Mouse (Mus musculus): Measurements from ENCODE around the gene Pigt. TPM values are rescaled to one million over a fixed set of nuclear protein-coding genes. Genes with fewer than 3 reads are reported as not detected.

Gene Pigt
- polyA plus RNA-seq, 1 experiment: 39.1 TPM

GRCm38 (mm10) chr2:164519171-164519526 lies 21.8 kb downstream of the Pigt start:
- WGBS: 59% methylated on average over 6 of the region's 6 CpGs
- H3K4me3 ChIP-seq (replicated peaks; ENCODE audit: control insufficient read depth, low read depth, low read length): no peak overlapping the region
- no peak for TF ChIP-seq CTCF (IDR thresholded peaks at IDR 0.05; ENCODE audit: control insufficient read depth, insufficient read depth, low read length)
- no peak for TF ChIP-seq POLR2A (IDR thresholded peaks at IDR 0.05; ENCODE audit: borderline replicate concordance, control insufficient read depth, low read depth, low read length)
- peaks cover 7% of the 10 kb centered on the region; the same call in 1 of the 2 replicates for H3K4me1 ChIP-seq (ENCODE audit: control insufficient read depth, insufficient read depth, low read length)
- no peak overlapping the region for H3K27ac ChIP-seq (ENCODE audit: control insufficient read depth, insufficient read depth, low read depth, low read length, poor library complexity)

- WGBS: 4% methylated on average over 3 of the region's 3 CpGs
Measured at GRCm38 (mm10) chr2:164520782-164521181, 23.5 kb downstream of the Pigt start.

GRCm38 (mm10) chr2:164521841-164522240 lies 24.5 kb downstream of the Pigt start:
- WGBS: under 1% methylated on average over 11 of the region's 11 CpGs
- Histone ChIP-seq H3K4me3 (replicated peaks; ENCODE audit: control insufficient read depth, low read depth, low read length) (no peak overlapping the region), H3K27ac (ENCODE audit: control insufficient read depth, insufficient read depth, low read depth, low read length, poor library complexity) (peak overlapping the region; percentile 85), H3K4me1 (ENCODE audit: control insufficient read depth, insufficient read depth, low read length) (peaks cover 10% of the 10 kb centered on the region; the same call in 1 of the 2 replicates)
- TF ChIP-seq POLR2A (IDR thresholded peaks at IDR 0.05; ENCODE audit: borderline replicate concordance, control insufficient read depth, low read depth, low read length) (no peak), CTCF (IDR thresholded peaks at IDR 0.05; ENCODE audit: control insufficient read depth, insufficient read depth, low read length) (no peak)

More at GRCm38 (mm10) chr2:164520782-164521181, 23.5 kb downstream of the Pigt start:
- Histone ChIP-seq H3K4me3 (replicated peaks; ENCODE audit: control insufficient read depth, low read depth, low read length) (no peak overlapping the region), H3K27ac (ENCODE audit: control insufficient read depth, insufficient read depth, low read depth, low read length, poor library complexity) (peak overlapping the region; percentile 30; the same call in 1 of the 2 replicates), H3K4me1 (ENCODE audit: control insufficient read depth, insufficient read depth, low read length) (peaks cover 9% of the 10 kb centered on the region; the same call in 1 of the 2 replicates)
- TF ChIP-seq POLR2A (IDR thresholded peaks at IDR 0.05; ENCODE audit: borderline replicate concordance, control insufficient read depth, low read depth, low read length): no peak
- peak; percentile 89 for TF ChIP-seq CTCF (IDR thresholded peaks at IDR 0.05; ENCODE audit: control insufficient read depth, insufficient read depth, low read length)

GRCm38 (mm10) chr2:164522280-164522679 lies 25.0 kb downstream of the Pigt start:
- Histone ChIP-seq H3K4me3 (replicated peaks; ENCODE audit: control insufficient read depth, low read depth, low read length) (no peak overlapping the region), H3K4me1 (ENCODE audit: control insufficient read depth, insufficient read depth, low read length) (peaks cover 10% of the 10 kb centered on the region; the same call in 1 of the 2 replicates), H3K27ac (ENCODE audit: control insufficient read depth, insufficient read depth, low read depth, low read length, poor library complexity) (peak overlapping the region; percentile 85)
- 3% methylated on average over 8 of the region's 8 CpGs for WGBS
- TF ChIP-seq POLR2A (IDR thresholded peaks at IDR 0.05; ENCODE audit: borderline replicate concordance, control insufficient read depth, low read depth, low read length): no peak
- no peak for TF ChIP-seq CTCF (IDR thresholded peaks at IDR 0.05; ENCODE audit: control insufficient read depth, insufficient read depth, low read length)

- no peak overlapping the region for H3K4me3 ChIP-seq (replicated peaks; ENCODE audit: control insufficient read depth, low read depth, low read length)
- H3K4me1 ChIP-seq (ENCODE audit: control insufficient read depth, insufficient read depth, low read length): peaks cover 10% of the 10 kb centered on the region; the same call in 1 of the 2 replicates
- H3K27ac ChIP-seq (ENCODE audit: control insufficient read depth, insufficient read depth, low read depth, low read length, poor library complexity): no peak overlapping the region
- TF ChIP-seq POLR2A (IDR thresholded peaks at IDR 0.05; ENCODE audit: borderline replicate concordance, control insufficient read depth, low read depth, low read length) (no peak), CTCF (IDR thresholded peaks at IDR 0.05; ENCODE audit: control insufficient read depth, insufficient read depth, low read length) (no peak)
- 70% methylated on average over 10 of the region's 10 CpGs for WGBS
Measured at GRCm38 (mm10) chr2:164523301-164523773, 26.0 kb downstream of the Pigt start.

- H3K4me3 ChIP-seq (replicated peaks; ENCODE audit: control insufficient read depth, low read depth, low read length): no peak overlapping the region
- TF ChIP-seq CTCF (IDR thresholded peaks at IDR 0.05; ENCODE audit: control insufficient read depth, insufficient read depth, low read length): no peak
- no peak for TF ChIP-seq POLR2A (IDR thresholded peaks at IDR 0.05; ENCODE audit: borderline replicate concordance, control insufficient read depth, low read depth, low read length)
- no peak overlapping the region for H3K27ac ChIP-seq (ENCODE audit: control insufficient read depth, insufficient read depth, low read depth, low read length, poor library complexity)
- WGBS: 47% methylated on average over 5 of the region's 5 CpGs
- H3K4me1 ChIP-seq (ENCODE audit: control insufficient read depth, insufficient read depth, low read length): peaks cover 6% of the 10 kb centered on the region; the same call in 1 of the 2 replicates
Measured at GRCm38 (mm10) chr2:164528557-164528956, 31.2 kb downstream of the Pigt start.

GRCm38 (mm10) chr2:164531169-164531568 lies 33.8 kb downstream of the Pigt start:
- WGBS: 5% methylated on average over 3 of the region's 3 CpGs

GRCm38 (mm10) chr2:164534315-164534714 lies 37.0 kb downstream of the Pigt start:
- no peak overlapping the region for H3K4me3 ChIP-seq (replicated peaks; ENCODE audit: control insufficient read depth, low read depth, low read length)
- no peak overlapping the region for H3K27ac ChIP-seq (ENCODE audit: control insufficient read depth, insufficient read depth, low read depth, low read length, poor library complexity)
- 60% methylated on average over 10 of the region's 10 CpGs for WGBS
- no peaks in the 10 kb centered on the region; the same call in 1 of the 2 replicates for H3K4me1 ChIP-seq (ENCODE audit: control insufficient read depth, insufficient read depth, low read length)
- TF ChIP-seq POLR2A (IDR thresholded peaks at IDR 0.05; ENCODE audit: borderline replicate concordance, control insufficient read depth, low read depth, low read length) (no peak), CTCF (IDR thresholded peaks at IDR 0.05; ENCODE audit: control insufficient read depth, insufficient read depth, low read length) (no peak)

More at GRCm38 (mm10) chr2:164531169-164531568, 33.8 kb downstream of the Pigt start:
- TF ChIP-seq CTCF (IDR thresholded peaks at IDR 0.05; ENCODE audit: control insufficient read depth, insufficient read depth, low read length) (peak; percentile 79), POLR2A (IDR thresholded peaks at IDR 0.05; ENCODE audit: borderline replicate concordance, control insufficient read depth, low read depth, low read length) (no peak)
- H3K4me1 ChIP-seq (ENCODE audit: control insufficient read depth, insufficient read depth, low read length): peaks cover 4% of the 10 kb centered on the region; the same call in 1 of the 2 replicates
- no peak overlapping the region for H3K27ac ChIP-seq (ENCODE audit: control insufficient read depth, insufficient read depth, low read depth, low read length, poor library complexity)
- no peak overlapping the region for H3K4me3 ChIP-seq (replicated peaks; ENCODE audit: control insufficient read depth, low read depth, low read length)

All from bone marrow, adult 2 months (tissue).